Mouse (Mus musculus) kidney, postnatal 0 days (tissue): ENCODE data around the gene Lamp1. TPM values are rescaled to one million over a fixed set of nuclear protein-coding genes. Genes with fewer than 3 reads are reported as not detected.

Experiments used
- ATAC-seq: fragments of 200-750 bp; cut with Nextera tagmentation; replicated peaks from 2 replicates; pipeline ENCODE4 v1.8.0; 2017; ENCODE audit warnings: low read depth, moderate number of reproducible peaks, moderate TSS enrichment, moderate library complexity; ENCODE audit not compliant: low FRiP score
- DNase-seq: peaks from one replicate; pipeline ENCODE4 v3.0.0-alpha.2; 2016; ENCODE audit warnings: low spot score
- H3K27ac ChIP-seq: fragments of 300-500 bp; sonication (generic); 2 replicates; pipeline ENCODE4 v1.5.1; 2014; ENCODE audit warnings: mild to moderate bottlenecking
- H3K27me3 ChIP-seq: fragments of 300-500 bp; sonication (generic); 2 replicates; pipeline ENCODE4 v1.6.1; 2014; ENCODE audit warnings: low read length, mixed read lengths; ENCODE audit not compliant: insufficient read depth
- H3K36me3 ChIP-seq: fragments of 300-500 bp; sonication (generic); 2 replicates; pipeline ENCODE4 v1.6.1; 2014; ENCODE audit warnings: low read length, mixed read lengths; ENCODE audit not compliant: insufficient read depth
- H3K4me1 ChIP-seq: fragments of 300-500 bp; sonication (generic); replicated peaks from 2 replicates; pipeline ENCODE4 v1.6.1; 2014; ENCODE audit warnings: antibody characterized with exemption, low read length, mixed read lengths; ENCODE audit not compliant: insufficient read depth
- H3K4me2 ChIP-seq: fragments of 300-500 bp; sonication (generic); 2 replicates; pipeline ENCODE4 v1.6.1; 2014; ENCODE audit warnings: mild to moderate bottlenecking, low read length, moderate library complexity, mixed read lengths
- H3K4me3 ChIP-seq: fragments of 300-500 bp; sonication (generic); replicated peaks from 2 replicates; pipeline ENCODE4 v1.5.1; 2014; ENCODE audit warnings: low read depth, low read length
- H3K9ac ChIP-seq: fragments of 300-500 bp; sonication (generic); 2 replicates; pipeline ENCODE4 v1.6.1; 2014; ENCODE audit warnings: low read depth, low read length
- H3K9me3 ChIP-seq: fragments of 300-500 bp; sonication (generic); replicated peaks from 2 replicates; pipeline ENCODE4 v1.6.1; 2016; ENCODE audit warnings: low read length, inconsistent platforms, mixed read lengths
- CTCF ChIP-seq: IDR thresholded peaks from 2 replicates; pipeline ENCODE4 v1.5.1; 2016; ENCODE audit warnings: antibody characterized with exemption, low read depth, mild to moderate bottlenecking, moderate library complexity
- WGBS: fragments of 180-500 bp; shearing (Covaris S2); extraction: QIAGEN DNeasy Blood & Tissue Kit; methylation state at CpG from one replicate; pipeline ENCODE4 v1.1.7; 2014; 5-methylcytosine and 5-hydroxymethylcytosine counted together
- polyA plus RNA-seq: library from polyadenylated mRNA; unstranded; fragments of >200 nt; fragmentation: Nextera tagmentation; extraction: Ambion mirVana; gene quantifications from 2 replicates; pipeline ENCODE4 v1.2.1, GENCODE M21; 2015

Gene Lamp1
- polyA plus RNA-seq, 1 experiment from 2014 or later: 447 TPM

DNA sequence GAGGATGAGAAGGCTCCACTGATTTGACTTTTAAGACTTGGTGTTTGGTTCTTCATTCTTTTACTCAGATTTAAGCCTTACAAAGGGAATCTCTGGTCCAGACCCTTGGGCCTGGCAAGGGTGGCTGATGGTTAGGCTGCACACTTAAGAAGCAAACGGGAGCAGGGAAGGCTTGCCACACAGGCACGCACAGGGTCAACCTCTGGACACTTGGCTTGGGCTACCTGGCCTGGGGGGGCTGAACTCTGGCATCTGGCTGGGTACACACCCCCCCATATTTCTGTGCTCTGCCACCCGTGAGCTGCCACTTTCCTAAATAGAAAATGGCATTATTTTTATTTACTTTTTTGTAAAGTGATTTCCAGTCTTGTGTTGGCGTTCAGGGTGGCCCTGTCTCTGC, 15.8 kb downstream of the Lamp1 start:
- Histone ChIP-seq H3K4me2 (no peak overlapping the region), H3K9ac (no peak overlapping the region), H3K27ac (no peak overlapping the region), H3K27me3 (no peaks in the 10 kb centered on the region), H3K9me3 (no peaks in the 10 kb centered on the region), H3K4me1 (no peaks in the 10 kb centered on the region), H3K4me3 (no peak overlapping the region), H3K36me3 (peaks cover 60% of the 10 kb centered on the region)
- no peak for ATAC-seq
- WGBS: 78% methylated on average over 4 of the region's 4 CpGs
- no peak for DNase-seq
- TF ChIP-seq CTCF: no peak

- TF ChIP-seq CTCF: no peak
- WGBS: 94% methylated on average over 1 of the region's 1 CpGs
- H3K4me1 ChIP-seq: no peaks in the 10 kb centered on the region
Observed at GRCm38 (mm10) chr8:13175650-13176049, 16.7 kb downstream of the Lamp1 start.

GRCm38 (mm10) chr8:13177173-13177852, 18.4 kb downstream of the Lamp1 start:
- Histone ChIP-seq H3K4me1 (no peaks in the 10 kb centered on the region), H3K27ac (no peak overlapping the region), H3K9ac (no peak overlapping the region), H3K4me2 (no peak overlapping the region), H3K36me3 (peaks cover 40% of the 10 kb centered on the region), H3K4me3 (no peak overlapping the region), H3K9me3 (no peaks in the 10 kb centered on the region), H3K27me3 (no peaks in the 10 kb centered on the region)
- 90% methylated on average over 7 of the region's 7 CpGs for WGBS
- no peak for TF ChIP-seq CTCF
- ATAC-seq (no peak), DNase-seq (no peak)

More at GRCm38 (mm10) chr8:13175650-13176049, 16.7 kb downstream of the Lamp1 start:
- Histone ChIP-seq H3K9me3 (no peaks in the 10 kb centered on the region), H3K27me3 (no peaks in the 10 kb centered on the region), H3K9ac (no peak overlapping the region), H3K27ac (no peak overlapping the region), H3K4me2 (no peak overlapping the region), H3K36me3 (peaks cover 55% of the 10 kb centered on the region), H3K4me3 (no peak overlapping the region)
- no peak for DNase-seq
- ATAC-seq: no peak

- no peaks in the 10 kb centered on the region for H3K27me3 ChIP-seq
- no peaks in the 10 kb centered on the region for H3K9me3 ChIP-seq
- H3K9ac ChIP-seq: no peak overlapping the region
- H3K27ac ChIP-seq: no peak overlapping the region
- WGBS: 94% methylated on average over 5 of the region's 5 CpGs
- H3K36me3 ChIP-seq: peaks cover 31% of the 10 kb centered on the region
- H3K4me3 ChIP-seq: no peak overlapping the region
- no peak for TF ChIP-seq CTCF
- no peaks in the 10 kb centered on the region for H3K4me1 ChIP-seq
- H3K4me2 ChIP-seq: no peak overlapping the region
- DNase-seq (no peak), ATAC-seq (no peak)
Observed at GRCm38 (mm10) chr8:13178137-13178536, 19.2 kb downstream of the Lamp1 start.

GRCm38 (mm10) chr8:13179482-13179881, 20.5 kb downstream of the Lamp1 start:
- Histone ChIP-seq H3K27ac (no peak overlapping the region), H3K4me3 (no peak overlapping the region), H3K4me2 (no peak overlapping the region), H3K9me3 (no peaks in the 10 kb centered on the region), H3K4me1 (no peaks in the 10 kb centered on the region), H3K36me3 (peaks cover 19% of the 10 kb centered on the region), H3K9ac (no peak overlapping the region), H3K27me3 (no peaks in the 10 kb centered on the region)
- WGBS: 65% methylated on average over 6 of the region's 6 CpGs
- TF ChIP-seq CTCF: no peak
- ATAC-seq (no peak), DNase-seq (no peak)

GRCm38 (mm10) chr8:13179948-13180347, 21.0 kb downstream of the Lamp1 start:
- 42% methylated on average over 7 of the region's 7 CpGs for WGBS
- TF ChIP-seq CTCF: no peak
- H3K4me3 ChIP-seq: no peak overlapping the region
- ATAC-seq (no peak), DNase-seq (no peak)
- H3K9ac ChIP-seq: no peak overlapping the region
- no peaks in the 10 kb centered on the region for H3K27me3 ChIP-seq
- H3K36me3 ChIP-seq: peaks cover 16% of the 10 kb centered on the region
- H3K4me2 ChIP-seq: no peak overlapping the region
- H3K4me1 ChIP-seq: no peaks in the 10 kb centered on the region
- H3K27ac ChIP-seq: no peak overlapping the region
- no peaks in the 10 kb centered on the region for H3K9me3 ChIP-seq

DNA sequence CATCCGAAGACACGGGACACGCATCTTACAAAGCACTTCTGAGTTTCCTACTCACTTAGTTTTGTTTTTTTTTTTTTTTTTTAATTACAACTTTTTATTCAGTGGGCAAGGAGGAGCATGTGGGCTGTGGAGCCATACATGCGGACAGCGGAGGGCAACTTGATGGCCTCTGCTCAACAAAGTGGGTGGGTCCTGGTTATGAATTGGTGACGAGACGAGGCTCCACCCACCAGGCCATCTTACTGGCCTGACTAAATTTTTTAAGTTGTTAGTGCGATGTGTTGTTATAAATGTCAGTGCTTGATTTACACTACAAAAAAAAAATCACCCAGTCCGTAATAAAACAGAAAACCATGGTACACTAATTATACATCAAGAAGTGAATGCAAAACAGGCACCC, 21.4 kb downstream of the Lamp1 start:
- Histone ChIP-seq H3K36me3 (peaks cover 12% of the 10 kb centered on the region), H3K9ac (no peak overlapping the region), H3K9me3 (no peaks in the 10 kb centered on the region), H3K4me2 (no peak overlapping the region), H3K4me1 (no peaks in the 10 kb centered on the region), H3K27ac (no peak overlapping the region), H3K4me3 (no peak overlapping the region), H3K27me3 (no peaks in the 10 kb centered on the region)
- no peak for ATAC-seq
- no peak for TF ChIP-seq CTCF
- WGBS: 60% methylated on average over 9 of the region's 9 CpGs
- no peak for DNase-seq
